Mouse (Mus musculus) granulocyte monocyte progenitor cell, adult 5-6 weeks (primary cell): ENCODE measurements around the gene Agbl1. TPM values are rescaled to one million over a fixed set of nuclear protein-coding genes. Genes with fewer than 3 reads are reported as not detected.
"Not testable (repeated sequence)": the region's sequence is repeated elsewhere in the genome, so short reads cannot be mapped to it uniquely, and the experiment has no call there.

ENCODE experiments used
- ATAC-seq: replicated peaks from 2 replicates; pipeline ENCODE4 v1.8.0; 2016; ENCODE audit warnings: mild to moderate bottlenecking, moderate TSS enrichment, inconsistent platforms; ENCODE audit not compliant: poor library complexity, severe bottlenecking
- total RNA-seq, 2 experiments: library from RNA; stranded (forward) in 1 of 2; stranded (reverse) in 1 of 2; fragments of 200-712, 200-1000 nt in 1 of 2; fragments of >200 nt in 1 of 2; fragmentation: Nextera tagmentation in 1 of 2; gene quantifications; 2 replicates each; pipeline ENCODE4 v1.2.3; 2014 to 2017

Gene Agbl1
- total RNA-seq, 2 experiments from 2014 or later, result not detected

GRCm38 (mm10) chr7:76560564-76561258 lies 331.0 kb downstream of the Agbl1 start:
- no peak for ATAC-seq

GRCm38 (mm10) chr7:76562506-76562905 lies 332.8 kb downstream of the Agbl1 start:
- no peak for ATAC-seq

- ATAC-seq, result no peak
Observed at GRCm38 (mm10) chr7:76594566-76595079, 364.9 kb downstream of the Agbl1 start.

GRCm38 (mm10) chr7:76597812-76598211 lies 368.1 kb downstream of the Agbl1 start:
- no peak for ATAC-seq

DNA sequence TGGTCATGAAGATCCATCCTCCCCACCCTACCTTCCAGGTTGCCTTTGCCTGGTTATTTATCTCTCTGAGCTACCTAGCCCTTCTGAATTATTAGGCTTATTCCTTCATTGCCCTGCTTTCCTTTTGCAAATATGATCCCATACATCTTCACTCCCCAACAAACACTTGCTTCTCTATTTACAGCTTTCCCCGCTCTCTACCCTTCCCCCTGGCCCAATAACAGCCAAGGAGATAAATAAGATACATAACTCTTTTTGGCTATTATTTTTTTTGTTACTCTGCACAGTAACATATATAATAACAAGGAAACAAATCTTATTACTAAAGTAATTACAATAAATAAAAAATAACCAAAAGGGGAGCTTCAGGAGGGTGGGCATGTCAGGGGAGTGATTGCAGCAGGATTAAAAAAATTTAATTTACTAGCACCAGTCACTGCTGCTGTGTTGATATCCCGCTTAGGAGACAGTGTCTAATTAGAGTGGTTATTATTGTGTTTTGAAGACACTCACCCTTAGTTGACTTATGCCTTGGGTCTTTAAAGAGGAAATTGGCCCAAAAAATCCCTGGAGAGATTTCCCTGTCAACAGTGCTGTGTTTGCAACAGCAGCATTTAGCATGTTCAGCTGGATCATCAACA lies 370.5 kb downstream of the Agbl1 start:
- no peak for ATAC-seq

GRCm38 (mm10) chr7:76629528-76629927 lies 399.8 kb downstream of the Agbl1 start:
- ATAC-seq, result no peak

- ATAC-seq, result no peak
Observed at GRCm38 (mm10) chr7:76650984-76651383, 421.3 kb downstream of the Agbl1 start.

DNA sequence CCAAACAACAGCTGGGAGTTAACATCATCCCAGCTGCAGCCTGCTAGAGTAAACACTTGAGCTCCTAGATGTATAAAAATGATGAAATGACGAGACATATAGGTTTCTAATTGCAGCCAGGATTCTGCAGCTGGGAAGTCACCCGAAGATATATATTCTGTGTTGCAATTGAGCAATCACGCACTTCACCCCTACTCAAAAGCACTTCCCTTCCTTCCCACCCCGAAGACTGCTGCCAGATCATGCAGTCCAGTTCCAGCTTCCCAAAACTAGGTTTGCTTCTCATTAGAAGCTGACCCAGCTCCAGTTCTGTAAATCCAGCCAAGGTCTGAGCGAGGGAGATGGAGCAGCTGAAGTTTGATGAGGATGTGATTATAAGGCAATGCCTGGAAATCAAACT lies 431.4 kb downstream of the Agbl1 start:
- no peak for ATAC-seq

- ATAC-seq, result no peak
Observed at GRCm38 (mm10) chr7:76674856-76675255, 445.2 kb downstream of the Agbl1 start.

GRCm38 (mm10) chr7:76701224-76701623 lies 471.5 kb downstream of the Agbl1 start:
- no peak for ATAC-seq

GRCm38 (mm10) chr7:76732220-76732619 lies 502.5 kb downstream of the Agbl1 start:
- ATAC-seq, result not testable (repeated sequence)

GRCm38 (mm10) chr7:76777237-76777855 lies 547.7 kb downstream of the Agbl1 start:
- ATAC-seq, result no peak

GRCm38 (mm10) chr7:76780446-76780845 lies 550.8 kb downstream of the Agbl1 start:
- no peak for ATAC-seq

- ATAC-seq, result no peak
Observed at GRCm38 (mm10) chr7:76788561-76789306, 559.0 kb downstream of the Agbl1 start.

- ATAC-seq, result no peak
Observed at GRCm38 (mm10) chr7:76790041-76790440, 560.4 kb downstream of the Agbl1 start.

- ATAC-seq, result no peak
Observed at GRCm38 (mm10) chr7:76791247-76791646, 561.6 kb downstream of the Agbl1 start.

GRCm38 (mm10) chr7:76810003-76810402 lies 580.3 kb downstream of the Agbl1 start:
- ATAC-seq, result no peak

DNA sequence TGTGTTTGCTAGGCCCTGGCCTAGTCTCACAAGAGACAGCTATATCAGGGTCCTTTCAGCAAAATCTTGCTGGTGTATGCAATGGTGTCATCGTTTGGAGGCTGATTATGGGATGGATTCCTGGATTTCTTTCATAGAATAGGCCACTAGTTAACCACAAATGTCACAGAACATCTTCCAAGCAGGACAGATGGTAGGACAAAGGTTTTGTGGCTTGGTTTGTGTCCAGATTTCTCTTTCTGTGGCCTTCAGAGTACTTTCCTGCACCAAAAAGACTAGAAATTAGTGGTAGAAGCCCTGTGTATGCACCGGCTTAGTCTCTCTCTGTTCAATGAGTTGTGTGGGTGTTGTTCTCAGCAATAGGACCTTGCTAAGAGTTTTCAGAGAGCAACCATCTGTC lies 590.9 kb downstream of the Agbl1 start:
- ATAC-seq, result no peak

GRCm38 (mm10) chr7:76842146-76842545 lies 612.5 kb downstream of the Agbl1 start:
- no peak for ATAC-seq

DNA sequence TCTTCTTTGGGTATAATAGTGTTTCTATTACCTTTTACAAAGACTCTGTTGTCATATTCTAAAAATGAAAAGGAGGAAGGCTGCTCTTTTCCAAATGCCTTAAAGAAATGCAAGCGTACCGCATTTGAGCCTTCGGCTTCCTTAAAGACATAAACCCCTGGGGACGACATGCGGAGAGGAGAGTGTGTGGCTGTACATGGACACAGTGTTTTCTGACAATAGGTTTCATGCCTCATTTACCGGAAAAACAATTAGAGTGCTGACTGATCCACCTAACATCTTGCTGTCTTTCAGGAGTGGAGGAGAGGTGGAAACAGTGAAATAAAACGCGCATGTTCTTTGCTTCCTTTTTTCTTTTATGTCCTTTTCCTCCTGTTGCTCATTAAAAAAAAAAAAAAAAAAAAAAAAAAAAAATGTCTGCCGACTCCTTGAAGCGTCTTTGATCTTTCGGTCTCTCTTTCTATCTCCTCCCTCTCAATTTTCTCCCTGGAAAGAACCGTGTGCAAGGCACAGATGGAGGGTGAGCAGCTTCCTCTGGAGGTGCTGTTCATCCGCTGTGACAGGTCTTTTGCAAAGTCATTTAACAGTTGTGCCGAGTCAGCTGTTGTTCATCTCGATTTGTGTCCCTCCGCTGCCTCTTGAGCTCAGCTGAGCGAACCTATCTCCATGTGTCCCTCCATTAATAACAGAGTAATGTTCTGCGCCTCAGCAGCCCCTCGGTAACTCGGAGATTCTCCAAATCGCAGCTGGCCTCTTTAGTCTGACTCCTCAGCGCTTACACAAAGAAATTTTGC lies 659.9 kb downstream of the Agbl1 start:
- no peak for ATAC-seq
